13 mouse cellular contexts compared by ENCODE assay signal in the genomic region with DNA sequence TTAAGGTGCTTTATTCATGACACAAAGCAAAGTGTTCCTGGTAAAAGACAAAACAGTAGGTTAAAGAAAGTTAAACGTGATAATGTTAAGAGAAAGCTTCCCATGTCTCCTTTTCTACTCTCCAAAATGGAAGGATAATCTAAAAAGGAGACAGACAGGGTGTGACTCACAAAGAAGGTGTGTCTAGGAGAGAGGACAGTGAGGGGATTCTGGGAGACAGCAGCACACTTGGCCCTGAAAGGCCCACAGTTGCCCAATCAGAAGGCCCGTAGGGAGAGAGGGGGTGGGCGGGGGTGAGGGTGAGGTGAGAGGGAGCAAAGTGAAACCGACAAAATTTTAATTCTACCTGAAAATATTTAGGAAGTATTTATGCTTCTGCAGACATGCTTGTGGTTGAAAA.
"Had no signal": no experiment of that assay in that cellular context is flagged by ENCODE, and none has a peak within 500 bp of the region (broad histone marks: within the 10 kb centered on the region; RNA-seq: fewer than 3 reads in every experiment).

No protein-coding gene starts in this region.

- DNase-seq: lung, adult 18-20 months; lung, embryonic 14.5 days; lung, postnatal 10 days; lung, postnatal 4 days; right cerebral cortex, postnatal 25 days; right cerebral cortex, postnatal 4 days; spleen, adult 18-20 months; thymus, adult 18-20 months; thymus, postnatal 14 days; thymus, postnatal 4 days had no signal

- ATAC-seq: midbrain, embryonic 13.5 days; midbrain, embryonic 15.5 days had no signal

- H3K4me1 ChIP-seq: midbrain, embryonic 13.5 days; midbrain, embryonic 15.5 days; neural tube, embryonic 12.5 days had no signal

- H3K9me3 ChIP-seq: midbrain, embryonic 13.5 days; midbrain, embryonic 15.5 days; neural tube, embryonic 12.5 days had no signal

- H3K4me3 ChIP-seq: midbrain, embryonic 13.5 days; midbrain, embryonic 15.5 days; neural tube, embryonic 12.5 days had no signal

- H3K27me3 ChIP-seq: midbrain, embryonic 13.5 days; midbrain, embryonic 15.5 days; neural tube, embryonic 12.5 days had no signal

- H3K9ac ChIP-seq: lung, embryonic 14.5 days; midbrain, embryonic 13.5 days; midbrain, embryonic 15.5 days; neural tube, embryonic 12.5 days had no signal

- H3K36me3 ChIP-seq: midbrain, embryonic 13.5 days; midbrain, embryonic 15.5 days; neural tube, embryonic 12.5 days had no signal

- H3K27ac ChIP-seq: midbrain, embryonic 13.5 days; midbrain, embryonic 15.5 days; neural tube, embryonic 12.5 days had no signal
